Mouse (Mus musculus) right cerebral cortex, postnatal 25 days (tissue): ENCODE results near the gene C2cd5.

Experiments
- DNase-seq: peaks from one replicate; pipeline ENCODE4 v3.0.0; 2022

Gene C2cd5

GRCm38 (mm10) chr6:143115011-143115445 is 15.1 kb upstream of the C2cd5 start:
- DNase-seq = no peak

- no peak for DNase-seq
These were observed 14.6 kb upstream of the C2cd5 start for GRCm38 (mm10) chr6:143114556-143114955.

- DNase-seq = no peak
These were observed 10.4 kb upstream of the C2cd5 start for GRCm38 (mm10) chr6:143110371-143110770.

- DNase-seq = no peak
These were observed 9.8 kb upstream of the C2cd5 start for GRCm38 (mm10) chr6:143109622-143110218.

- DNase-seq = no peak
These were observed 8.1 kb upstream of the C2cd5 start for GRCm38 (mm10) chr6:143108031-143108430.

- no peak for DNase-seq
These were observed 7.7 kb upstream of the C2cd5 start for GRCm38 (mm10) chr6:143107611-143108010.

GRCm38 (mm10) chr6:143105766-143106165 is 5.8 kb upstream of the C2cd5 start:
- DNase-seq = no peak

- DNase-seq = no peak
These were observed 4.2 kb upstream of the C2cd5 start for GRCm38 (mm10) chr6:143103981-143104680.

- no peak for DNase-seq
These were observed 656 bp upstream of the C2cd5 start for GRCm38 (mm10) chr6:143100478-143101115.

- no peak for DNase-seq
These were observed 660 bp downstream of the C2cd5 start for GRCm38 (mm10) chr6:143099281-143099680.

- no peak for DNase-seq
These were observed 4.8 kb downstream of the C2cd5 start for GRCm38 (mm10) chr6:143095126-143095525.

GRCm38 (mm10) chr6:143092856-143093255 is 7.1 kb downstream of the C2cd5 start:
- no peak for DNase-seq

GRCm38 (mm10) chr6:143091076-143091475 is 8.9 kb downstream of the C2cd5 start:
- DNase-seq = no peak

- DNase-seq = no peak
These were observed 12.6 kb downstream of the C2cd5 start for GRCm38 (mm10) chr6:143087332-143087731.

GRCm38 (mm10) chr6:143085898-143086297 is 14.0 kb downstream of the C2cd5 start:
- no peak for DNase-seq

GRCm38 (mm10) chr6:143084314-143085025 is 15.5 kb downstream of the C2cd5 start:
- DNase-seq = no peak

- no peak for DNase-seq
These were observed 18.3 kb downstream of the C2cd5 start for GRCm38 (mm10) chr6:143081479-143082106.

GRCm38 (mm10) chr6:143080774-143081173 is 19.2 kb downstream of the C2cd5 start:
- no peak for DNase-seq

GRCm38 (mm10) chr6:143079126-143079525 is 20.8 kb downstream of the C2cd5 start:
- DNase-seq = no peak

- DNase-seq = no peak
These were observed 23.5 kb downstream of the C2cd5 start for GRCm38 (mm10) chr6:143076461-143076860.

- DNase-seq = no peak
These were observed 26.0 kb downstream of the C2cd5 start for GRCm38 (mm10) chr6:143073914-143074313.

GRCm38 (mm10) chr6:143073476-143073875 is 26.5 kb downstream of the C2cd5 start:
- no peak for DNase-seq

- DNase-seq = no peak
These were observed 27.4 kb downstream of the C2cd5 start for GRCm38 (mm10) chr6:143072412-143073014.
